Mouse (Mus musculus): Measurements from ENCODE around the gene Upp2.

DNA sequence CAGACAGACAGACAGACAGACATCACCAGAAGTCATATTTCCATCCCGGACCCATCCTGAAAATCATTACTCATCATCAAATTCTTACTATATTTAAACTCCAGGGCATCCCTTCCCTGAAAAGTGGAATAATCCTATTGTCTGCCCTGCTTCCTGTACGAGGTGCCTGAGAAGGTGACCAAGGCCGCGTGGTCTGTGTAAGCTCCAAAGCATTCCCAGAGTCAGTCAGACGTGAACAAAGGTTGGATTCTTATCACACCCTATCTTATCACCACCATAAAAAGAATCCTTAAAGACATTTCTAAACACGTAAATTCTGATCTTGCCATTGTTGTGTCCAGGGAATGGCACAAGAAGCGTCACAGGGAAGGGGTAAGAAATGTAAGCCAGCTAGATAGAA is 18.2 kb upstream of the Upp2 start:
- no peak for TF ChIP-seq CHD2 (IDR thresholded peaks at IDR 0.05; ENCODE audit: low read depth, low read length)
- TF ChIP-seq ZC3H11A (IDR thresholded peaks at IDR 0.05; ENCODE audit: borderline replicate concordance, low read depth, low read length) = no peak
- TF ChIP-seq MAFK (IDR thresholded peaks at IDR 0.05; ENCODE audit: insufficient read depth, low read depth, low read length) = no peak
